Mouse (Mus musculus) MEL (cell line): ENCODE measurements around the gene Arhgap24. TPM values are rescaled to one million over a fixed set of nuclear protein-coding genes. Genes with fewer than 3 reads are reported as not detected.

Source experiments
- DNase-seq: peaks from one replicate; pipeline ENCODE4 v3.0.0; 2011; ENCODE audit warnings: low read depth, low spot score
- H3K27ac ChIP-seq: 2 replicates; pipeline ENCODE4 v1.5.1; 2012; ENCODE audit warnings: low read depth, mild to moderate bottlenecking, control low read depth, low read length, moderate library complexity; ENCODE audit not compliant: control insufficient read depth
- H3K27me3 ChIP-seq, 2 experiments: fragments of 150-350 bp in 1 of 2; sonication (generic) in 1 of 2; 2 replicates each; pipeline ENCODE4 v1.6.1; 2012; ENCODE audit warnings: low read length in 2 of 2, mild to moderate bottlenecking in 2 of 2, improper control_type of control experiment in 1 of 2, moderate library complexity in 1 of 2; ENCODE audit not compliant: insufficient read depth in 2 of 2, control insufficient read depth in 1 of 2
- H3K36me3 ChIP-seq, 2 experiments: 2 replicates each; pipeline ENCODE4 v1.6.1; 2012 to 2014; ENCODE audit warnings: low read length in 2 of 2, improper control_type of control experiment in 1 of 2, inconsistent platforms in 1 of 2, mild to moderate bottlenecking in 1 of 2; ENCODE audit not compliant: insufficient read depth in 2 of 2, control insufficient read depth in 1 of 2
- H3K4me1 ChIP-seq, 2 experiments: fragments of 150-350 bp in 1 of 2; sonication (generic) in 1 of 2; 2 replicates each; pipeline ENCODE4 v1.6.1; 2012; ENCODE audit warnings: low read length in 2 of 2, improper control_type of control experiment in 1 of 2, mild to moderate bottlenecking in 1 of 2; ENCODE audit not compliant: insufficient read depth in 2 of 2, control insufficient read depth in 1 of 2
- H3K4me3 ChIP-seq, 2 experiments: fragments of 150-350 bp in 1 of 2; sonication (generic) in 1 of 2; 2 replicates each; pipeline ENCODE4 v1.5.1; 2012; ENCODE audit warnings: low read depth in 2 of 2, low read length in 2 of 2, mild to moderate bottlenecking in 2 of 2, moderate library complexity in 2 of 2, control low read depth in 1 of 2, improper control_type of control experiment in 1 of 2; ENCODE audit not compliant: control insufficient read depth in 1 of 2, insufficient read depth in 1 of 2
- H3K79me2 ChIP-seq: 2 replicates; pipeline ENCODE4 v1.6.1; 2012; ENCODE audit warnings: mild to moderate bottlenecking, low read length, moderate library complexity; ENCODE audit not compliant: control insufficient read depth, poor library complexity, insufficient read depth
- H3K9ac ChIP-seq: 2 replicates; pipeline ENCODE4 v1.6.1; 2012; ENCODE audit warnings: low read depth, mild to moderate bottlenecking, control low read depth, low read length, moderate library complexity; ENCODE audit not compliant: control insufficient read depth, poor library complexity, severe bottlenecking
- H3K9me3 ChIP-seq: fragments of 150-350 bp; sonication (generic); replicated peaks from 2 replicates; pipeline ENCODE4 v1.6.1; 2012; ENCODE audit warnings: mild to moderate bottlenecking, low read length, improper control_type of control experiment, moderate library complexity; ENCODE audit not compliant: insufficient read depth
- BHLHE40 ChIP-seq: IDR thresholded peaks from 2 replicates; pipeline ENCODE4 v1.6.1; 2012; ENCODE audit warnings: low read depth, mild to moderate bottlenecking, inconsistent platforms, low read length, improper control_type of control experiment, borderline replicate concordance
- ELF1 ChIP-seq: IDR thresholded peaks from 2 replicates; pipeline ENCODE4 v1.6.1; 2014; ENCODE audit warnings: low read depth, mild to moderate bottlenecking, inconsistent platforms, low read length, improper control_type of control experiment, moderate library complexity
- EP300 ChIP-seq, 2 experiments: IDR thresholded peaks; 2 replicates each; pipeline ENCODE4 v1.6.1; 2011; ENCODE audit warnings: improper control_type of control experiment in 2 of 2, low read length in 2 of 2, low read depth in 1 of 2, mild to moderate bottlenecking in 1 of 2
- GATA1 ChIP-seq: IDR thresholded peaks from 2 replicates; pipeline ENCODE4 v1.6.1; 2011; ENCODE audit warnings: low read depth, low read length, improper control_type of control experiment
- HCFC1 ChIP-seq: IDR thresholded peaks from 2 replicates; pipeline ENCODE4 v1.6.1; 2012; ENCODE audit warnings: low read depth, mild to moderate bottlenecking, inconsistent platforms, low read length, improper control_type of control experiment, moderate library complexity
- MAFK ChIP-seq: IDR thresholded peaks from 2 replicates; pipeline ENCODE4 v1.6.1; 2011; ENCODE audit warnings: low read depth, mild to moderate bottlenecking, low read length, improper control_type of control experiment, borderline replicate concordance
- MAX ChIP-seq: IDR thresholded peaks from 2 replicates; pipeline ENCODE4 v1.6.1; 2011; ENCODE audit warnings: low read length, improper control_type of control experiment
- MAZ ChIP-seq: IDR thresholded peaks from 2 replicates; pipeline ENCODE4 v1.6.1; 2012; ENCODE audit warnings: low read depth, mild to moderate bottlenecking, inconsistent platforms, low read length, improper control_type of control experiment
- NRF1 ChIP-seq: IDR thresholded peaks from 2 replicates; pipeline ENCODE4 v1.6.1; 2014; ENCODE audit warnings: low read depth, mild to moderate bottlenecking, inconsistent platforms, low read length, improper control_type of control experiment, moderate library complexity; ENCODE audit not compliant: poor library complexity, insufficient read depth, severe bottlenecking
- POLR2A ChIP-seq, 2 experiments: IDR thresholded peaks; 2 replicates each; pipeline ENCODE4 v1.6.1; 2011 to 2012; ENCODE audit warnings: low read length in 2 of 2, mild to moderate bottlenecking in 2 of 2, control low read depth in 1 of 2, improper control_type of control experiment in 1 of 2, low read depth in 1 of 2, moderate library complexity in 1 of 2; ENCODE audit not compliant: control insufficient read depth in 1 of 2, insufficient read depth in 1 of 2, poor library complexity in 1 of 2
- POLR2AphosphoS2 ChIP-seq: IDR thresholded peaks from 2 replicates; pipeline ENCODE4 v1.6.1; 2011; ENCODE audit warnings: low read length, improper control_type of control experiment
- POLR2AphosphoS5 ChIP-seq: IDR thresholded peaks from 2 replicates; pipeline ENCODE4 v1.6.1; 2012; ENCODE audit warnings: low read depth, borderline replicate concordance, mild to moderate bottlenecking, inconsistent platforms, low read length, moderate library complexity, mixed read lengths
- RAD21 ChIP-seq: IDR thresholded peaks from 2 replicates; pipeline ENCODE4 v1.6.1; 2011; ENCODE audit warnings: mild to moderate bottlenecking, low read depth, low read length, improper control_type of control experiment
- RCOR1 ChIP-seq: IDR thresholded peaks from 2 replicates; pipeline ENCODE4 v1.6.1; 2012; ENCODE audit warnings: low read depth, mild to moderate bottlenecking, inconsistent platforms, low read length, improper control_type of control experiment
- SIN3A ChIP-seq: IDR thresholded peaks from 2 replicates; pipeline ENCODE4 v1.6.1; 2012; ENCODE audit warnings: low read length, improper control_type of control experiment, inconsistent platforms
- SMC3 ChIP-seq: IDR thresholded peaks from 2 replicates; pipeline ENCODE4 v1.6.1; 2011; ENCODE audit warnings: low read depth, low read length, improper control_type of control experiment
- TBP ChIP-seq: IDR thresholded peaks from 2 replicates; pipeline ENCODE4 v1.8.0; 2011; ENCODE audit warnings: low read depth, low read length, improper control_type of control experiment
- TCF12 ChIP-seq: IDR thresholded peaks from 2 replicates; pipeline ENCODE4 v1.6.1; 2014; ENCODE audit warnings: low read depth, mild to moderate bottlenecking, inconsistent platforms, low read length, improper control_type of control experiment, moderate library complexity
- ZKSCAN1 ChIP-seq: IDR thresholded peaks from 2 replicates; pipeline ENCODE4 v1.6.1; 2012; ENCODE audit warnings: low read depth, mild to moderate bottlenecking, inconsistent platforms, low read length, improper control_type of control experiment, moderate library complexity
- ZMIZ1 ChIP-seq: IDR thresholded peaks from 2 replicates; pipeline ENCODE4 v1.6.1; 2012; ENCODE audit warnings: low read depth, mild to moderate bottlenecking, inconsistent platforms, low read length, improper control_type of control experiment, moderate library complexity
- ZNF384 ChIP-seq: IDR thresholded peaks from 2 replicates; pipeline ENCODE4 v1.6.1; 2012; ENCODE audit warnings: low read depth, mild to moderate bottlenecking, inconsistent platforms, low read length, improper control_type of control experiment
- polyA plus RNA-seq, 2 experiments: library from polyadenylated mRNA; stranded (reverse) in 1 of 2; unstranded in 1 of 2; fragments of >175 nt in 1 of 2; fragments of >200 nt in 1 of 2; gene quantifications; 2 replicates each; pipeline versions ENCODE4 v1.2.1 to v1.2.4; 2012; ENCODE audit warnings: low replicate concordance in 2 of 2, low read depth in 1 of 2; ENCODE audit not compliant: insufficient read length in 2 of 2, insufficient read depth in 1 of 2, missing spikeins in 1 of 2
- total RNA-seq: library from RNA; depleted of rRNA; stranded (reverse); fragments of 300-350 nt; gene quantifications from 2 replicates; pipeline ENCODE4 v1.2.3, GENCODE M21; 2012; rRNA removed

Gene Arhgap24
- total RNA-seq = not detected in 2 replicates
- polyA plus RNA-seq = not detected

GRCm38 (mm10) chr5:102481215-102482211 lies at the start of gene Arhgap24:
Gene Arhgap24 (plus strand): TSS chr5:102481391.
- Histone ChIP-seq H3K27me3 (no peaks in the 10 kb centered on the region), H3K4me1 (no peaks in the 10 kb centered on the region), H3K9ac (no peak within 1 kb of the TSS), H3K4me3 (no peak within 1 kb of the TSS), H3K9me3 (no peaks in the 10 kb centered on the region), H3K79me2 (no peaks in the 10 kb centered on the region), H3K27ac (no peak within 1 kb of the TSS), H3K36me3 (no peaks in the 10 kb centered on the region)
- DNase-seq = no peak
- TF ChIP-seq BHLHE40 (no peak), ZMIZ1 (no peak), RCOR1 (no peak), MAX (no peak), ZNF384 (no peak), POLR2A (IDR thresholded peaks at IDR 0.05; ENCODE audit: control insufficient read depth in 1 of 2, insufficient read depth in 1 of 2, low read depth in 1 of 2, low read length in 2 of 2, poor library complexity in 1 of 2) (no peak), TBP (no peak), MAFK (no peak), POLR2AphosphoS5 (no peak), SMC3 (no peak), ZKSCAN1 (no peak), SIN3A (no peak), TCF12 (no peak)

GRCm38 (mm10) chr5:102434182-102434581 lies 47.0 kb upstream of the Arhgap24 start:
- DNase-seq = no peak
- Histone ChIP-seq H3K4me1 (no peaks in the 10 kb centered on the region), H3K9ac (no peak overlapping the region), H3K4me3 (no peak overlapping the region)
- TF ChIP-seq NRF1 = no peak
- TF ChIP-seq POLR2A (IDR thresholded peaks at IDR 0.05; ENCODE audit: control insufficient read depth in 1 of 2, insufficient read depth in 1 of 2, low read depth in 1 of 2, low read length in 2 of 2, poor library complexity in 1 of 2) = no peak
- no peak for TF ChIP-seq TCF12
- TF ChIP-seq EP300 (IDR thresholded peaks at IDR 0.05; ENCODE audit: low read depth in 1 of 2, low read length in 2 of 2) = no peak
- no peak for TF ChIP-seq POLR2AphosphoS2
- no peak for TF ChIP-seq SMC3
- TF ChIP-seq RAD21 = no peak
- no peak for TF ChIP-seq MAZ
- TF ChIP-seq HCFC1 = no peak
- TF ChIP-seq GATA1 = no peak
- TF ChIP-seq RCOR1 = no peak
- no peak for TF ChIP-seq ELF1
- TF ChIP-seq TBP = no peak
- TF ChIP-seq ZNF384 = no peak
- TF ChIP-seq, all 39 proteins: peak for 0
- Histone ChIP-seq H3K27me3 (no peaks in the 10 kb centered on the region), H3K79me2 (no peaks in the 10 kb centered on the region), H3K27ac (no peak overlapping the region), H3K36me3 (no peaks in the 10 kb centered on the region), H3K9me3 (no peaks in the 10 kb centered on the region)
